ENCODE assay signal across 11 mouse cellular contexts in genomic region chr8:95164469-95164868, GRCm38 (mm10).
"Had no signal": no experiment of that assay in that cellular context is flagged by ENCODE, and none has a peak within 500 bp of the region (broad histone marks: within the 10 kb centered on the region; RNA-seq: fewer than 3 reads in every experiment).

No protein-coding gene starts in this region.

- H3K9ac ChIP-seq: liver, embryonic 14.5 days; midbrain, embryonic 13.5 days; neural tube, embryonic 12.5 days had no signal

- ATAC-seq: intestine, postnatal 0 days; midbrain, embryonic 13.5 days had no signal

- H3K4me2 ChIP-seq: midbrain, embryonic 13.5 days; neural tube, embryonic 12.5 days had no signal

- H3K4me3 ChIP-seq: layer of hippocampus, adult 2 months; midbrain, embryonic 13.5 days; neural tube, embryonic 12.5 days had no signal

- DNase-seq: kidney, adult 8-10 months; kidney, postnatal 25 days; lung, adult 18-20 months; thymus, adult 18-20 months; thymus, postnatal 14 days had no signal

- H3K27me3 ChIP-seq: midbrain, embryonic 13.5 days; neural tube, embryonic 12.5 days had no signal

- H3K9me3 ChIP-seq: midbrain, embryonic 13.5 days; neural tube, embryonic 12.5 days had no signal

- H3K27ac ChIP-seq: layer of hippocampus, adult 2 months; liver, embryonic 14.5 days; midbrain, embryonic 13.5 days; neural tube, embryonic 12.5 days; stomach, postnatal 0 days had no signal

- H3K36me3 ChIP-seq: midbrain, embryonic 13.5 days; neural tube, embryonic 12.5 days had no signal

- H3K4me1 ChIP-seq: neural tube, embryonic 12.5 days had no signal
